Mouse (Mus musculus): ENCODE results near the gene Odf2l.

- TF ChIP-seq FLI1 (IDR thresholded peaks at IDR 0.05; ENCODE audit: low read length) (no peak), GATA1 (IDR thresholded peaks at IDR 0.05; ENCODE audit: borderline replicate concordance, low read length) (no peak)
These were observed 77.0 kb downstream of the Odf2l start for GRCm38 (mm10) chr3:145195240-145195923.

All from megakaryocyte, embryonic 14.5 days (primary cell).